Mouse (Mus musculus): ENCODE measurements around the gene Tmem108. TPM values are rescaled to one million over a fixed set of nuclear protein-coding genes. Genes with fewer than 3 reads are reported as not detected.

The Tmem108 gene
- total RNA-seq, 2 experiments from 2014 or later, result 0.07 to 0.29 TPM

- intact Hi-C loops (cut with DNase I; ENCODE audit: low total_unique reads), result no loop called here
- DNase-seq, result no peak
These were observed 185.7 kb downstream of the Tmem108 start for GRCm38 (mm10) chr9:103575901-103576300.

- intact Hi-C loops (cut with DNase I; ENCODE audit: low total_unique reads), result no loop called here
- DNase-seq, result no peak
These were observed 187.5 kb downstream of the Tmem108 start for GRCm38 (mm10) chr9:103573994-103574750.

- no peak for DNase-seq
- intact Hi-C loops (cut with DNase I; ENCODE audit: low total_unique reads), result no loop called here
These were observed 191.4 kb downstream of the Tmem108 start for GRCm38 (mm10) chr9:103570158-103570741.

GRCm38 (mm10) chr9:103568983-103569382 lies 192.7 kb downstream of the Tmem108 start:
- intact Hi-C loops (cut with DNase I; ENCODE audit: low total_unique reads), result no loop called here
- no peak for DNase-seq

- intact Hi-C loops (cut with DNase I; ENCODE audit: low total_unique reads), result no loop called here
- DNase-seq, result no peak
These were observed 196.5 kb downstream of the Tmem108 start for GRCm38 (mm10) chr9:103565186-103565585.

GRCm38 (mm10) chr9:103563864-103564610 lies 197.6 kb downstream of the Tmem108 start:
- DNase-seq, result peak; percentile 23
- intact Hi-C loops (cut with DNase I; ENCODE audit: low total_unique reads), result no loop called here

GRCm38 (mm10) chr9:103562063-103562462 lies 199.6 kb downstream of the Tmem108 start:
- no peak for DNase-seq
- intact Hi-C loops (cut with DNase I; ENCODE audit: low total_unique reads), result no loop called here

- intact Hi-C loops (cut with DNase I; ENCODE audit: low total_unique reads), result no loop called here
These were observed 202.9 kb downstream of the Tmem108 start for GRCm38 (mm10) chr9:103558741-103559140.

GRCm38 (mm10) chr9:103558240-103558639 lies 203.4 kb downstream of the Tmem108 start:
- intact Hi-C loops (cut with DNase I; ENCODE audit: low total_unique reads), result no loop called here
- DNase-seq, result no peak

More at GRCm38 (mm10) chr9:103558741-103559140, 202.9 kb downstream of the Tmem108 start:
- no peak for DNase-seq

- intact Hi-C loops (cut with DNase I; ENCODE audit: low total_unique reads), result no loop called here
- DNase-seq, result no peak
These were observed 204.6 kb downstream of the Tmem108 start for GRCm38 (mm10) chr9:103557085-103557484.

GRCm38 (mm10) chr9:103555334-103555733 lies 206.3 kb downstream of the Tmem108 start:
- DNase-seq, result no peak
- intact Hi-C loops (cut with DNase I; ENCODE audit: low total_unique reads), result no loop called here

- intact Hi-C loops (cut with DNase I; ENCODE audit: low total_unique reads), result no loop called here
- DNase-seq, result no peak
These were observed 210.9 kb downstream of the Tmem108 start for GRCm38 (mm10) chr9:103550661-103551248.

- DNase-seq, result no peak
- intact Hi-C loops (cut with DNase I; ENCODE audit: low total_unique reads), result no loop called here
These were observed 212.5 kb downstream of the Tmem108 start for GRCm38 (mm10) chr9:103549178-103549577.

- no peak for DNase-seq
- intact Hi-C loops (cut with DNase I; ENCODE audit: low total_unique reads), result no loop called here
These were observed 213.0 kb downstream of the Tmem108 start for GRCm38 (mm10) chr9:103548606-103549005.

GRCm38 (mm10) chr9:103546695-103547645 lies 214.7 kb downstream of the Tmem108 start:
- intact Hi-C loops (cut with DNase I; ENCODE audit: low total_unique reads), result no loop called here
- no peak for DNase-seq

GRCm38 (mm10) chr9:103545729-103546128 lies 215.9 kb downstream of the Tmem108 start:
- intact Hi-C loops (cut with DNase I; ENCODE audit: low total_unique reads), result no loop called here
- DNase-seq, result no peak

- intact Hi-C loops (cut with DNase I; ENCODE audit: low total_unique reads), result no loop called here
- no peak for DNase-seq
These were observed 216.4 kb downstream of the Tmem108 start for GRCm38 (mm10) chr9:103545271-103545670.

- DNase-seq, result no peak
- intact Hi-C loops (cut with DNase I; ENCODE audit: low total_unique reads), result no loop called here
These were observed 217.0 kb downstream of the Tmem108 start for GRCm38 (mm10) chr9:103544599-103544998.

- DNase-seq, result no peak
- intact Hi-C loops (cut with DNase I; ENCODE audit: low total_unique reads), result no loop called here
These were observed 221.1 kb downstream of the Tmem108 start for GRCm38 (mm10) chr9:103540518-103540917.

All from gastrocnemius, postnatal 14 days (tissue).